Mouse (Mus musculus) hindbrain, embryonic 15.5 days (tissue): ENCODE measurements at regions not wholly inside any gene's neighbourhood (a gene's known extent, or its start where the extent isn't known, plus 50 kb on each side); places are given as distances from the start of the nearest gene placed in this dataset.

Source experiments
- ATAC-seq: fragments of 200-750 bp; cut with Nextera tagmentation; 2 replicates; pipeline ENCODE4 v1.8.0; 2017; ENCODE audit warnings: low read depth, moderate number of reproducible peaks, moderate TSS enrichment; ENCODE audit not compliant: low FRiP score
- H3K27ac ChIP-seq: fragments of 300-500 bp; sonication (generic); replicated peaks from 2 replicates; pipeline ENCODE4 v1.5.1; 2015; ENCODE audit warnings: mild to moderate bottlenecking, inconsistent platforms
- H3K27me3 ChIP-seq: fragments of 300-500 bp; sonication (generic); 2 replicates; pipeline ENCODE4 v1.6.1; 2015; ENCODE audit warnings: control low read depth, inconsistent platforms
- H3K36me3 ChIP-seq: fragments of 300-500 bp; sonication (generic); 2 replicates; pipeline ENCODE4 v1.6.1; 2015; ENCODE audit warnings: control low read depth, inconsistent platforms
- H3K4me1 ChIP-seq: fragments of 300-500 bp; sonication (generic); replicated peaks from 2 replicates; pipeline ENCODE4 v1.6.1; 2015; ENCODE audit warnings: control low read depth, inconsistent platforms
- H3K4me2 ChIP-seq: fragments of 300-500 bp; sonication (generic); 2 replicates; pipeline ENCODE4 v1.6.1; 2015; ENCODE audit warnings: moderate library complexity, mild to moderate bottlenecking, inconsistent platforms
- H3K4me3 ChIP-seq: fragments of 300-500 bp; sonication (generic); 2 replicates; pipeline ENCODE4 v1.5.1; 2015; ENCODE audit warnings: mild to moderate bottlenecking, inconsistent platforms
- H3K9ac ChIP-seq: fragments of 300-500 bp; sonication (generic); 2 replicates; pipeline ENCODE4 v1.6.1; 2015; ENCODE audit warnings: inconsistent platforms
- H3K9me3 ChIP-seq: fragments of 300-500 bp; sonication (generic); 2 replicates; pipeline ENCODE4 v1.6.1; 2016; ENCODE audit warnings: control low read depth, inconsistent platforms
- WGBS: fragments of 180-500 bp; shearing (Covaris S2); methylation state at CpG from one replicate; pipeline ENCODE4 v1.1.7; 2015; 5-methylcytosine and 5-hydroxymethylcytosine counted together

- no peak overlapping the region for H3K4me2 ChIP-seq
- 24% methylated on average over 2 of the region's 2 CpGs for WGBS
- H3K9ac ChIP-seq = no peak overlapping the region
- no peaks in the 10 kb centered on the region for H3K27me3 ChIP-seq
- H3K4me3 ChIP-seq = no peak overlapping the region
- no peak overlapping the region for H3K27ac ChIP-seq
- H3K4me1 ChIP-seq = no peaks in the 10 kb centered on the region
- H3K36me3 ChIP-seq = no peaks in the 10 kb centered on the region
- no peaks in the 10 kb centered on the region for H3K9me3 ChIP-seq
- peak; percentile 56; the same call in 1 of the 2 replicates for ATAC-seq
Observed at GRCm38 (mm10) chr4:97132650-97133049, 50.3 kb downstream of the Gm10192 start.

- Histone ChIP-seq H3K9me3 (no peaks in the 10 kb centered on the region), H3K36me3 (no peaks in the 10 kb centered on the region), H3K4me3 (no peak overlapping the region), H3K27ac (no peak overlapping the region), H3K4me1 (no peaks in the 10 kb centered on the region), H3K4me2 (no peak overlapping the region), H3K27me3 (no peaks in the 10 kb centered on the region), H3K9ac (no peak overlapping the region)
- WGBS = 65% methylated on average over 4 of the region's 4 CpGs
- no peak for ATAC-seq
Observed at GRCm38 (mm10) chr4:97127780-97128179, 55.2 kb downstream of the Gm10192 start.

GRCm38 (mm10) chr4:97123861-97124260, 59.1 kb downstream of the Gm10192 start:
- H3K9ac ChIP-seq = no peak overlapping the region
- no peaks in the 10 kb centered on the region for H3K27me3 ChIP-seq
- H3K4me1 ChIP-seq = no peaks in the 10 kb centered on the region
- no peaks in the 10 kb centered on the region for H3K9me3 ChIP-seq
- no peak overlapping the region for H3K4me2 ChIP-seq
- 54% methylated on average over 1 of the region's 1 CpGs for WGBS
- no peak overlapping the region for H3K27ac ChIP-seq
- no peaks in the 10 kb centered on the region for H3K36me3 ChIP-seq
- no peak overlapping the region for H3K4me3 ChIP-seq
- ATAC-seq = no peak

GRCm38 (mm10) chr4:97121952-97122351, 61.0 kb downstream of the Gm10192 start:
- Histone ChIP-seq H3K27me3 (no peaks in the 10 kb centered on the region), H3K4me2 (no peak overlapping the region), H3K9me3 (no peaks in the 10 kb centered on the region), H3K27ac (no peak overlapping the region), H3K4me3 (no peak overlapping the region), H3K4me1 (no peaks in the 10 kb centered on the region), H3K9ac (no peak overlapping the region), H3K36me3 (no peaks in the 10 kb centered on the region)
- no peak for ATAC-seq
- 89% methylated on average over 2 of the region's 2 CpGs for WGBS

- no peak overlapping the region for H3K9ac ChIP-seq
- no peaks in the 10 kb centered on the region for H3K9me3 ChIP-seq
- no peak overlapping the region for H3K4me2 ChIP-seq
- H3K36me3 ChIP-seq = no peaks in the 10 kb centered on the region
- no peak for ATAC-seq
- H3K4me1 ChIP-seq = no peaks in the 10 kb centered on the region
- no peak overlapping the region for H3K27ac ChIP-seq
- H3K27me3 ChIP-seq = no peaks in the 10 kb centered on the region
- 87% methylated on average over 2 of the region's 2 CpGs for WGBS
- no peak overlapping the region for H3K4me3 ChIP-seq
Observed at GRCm38 (mm10) chr4:97119459-97119858, 63.5 kb downstream of the Gm10192 start.

- H3K36me3 ChIP-seq = no peaks in the 10 kb centered on the region
- ATAC-seq = no peak
- no peak overlapping the region for H3K4me3 ChIP-seq
- no peaks in the 10 kb centered on the region for H3K4me1 ChIP-seq
- no peaks in the 10 kb centered on the region for H3K9me3 ChIP-seq
- H3K27ac ChIP-seq = no peak overlapping the region
- no peaks in the 10 kb centered on the region for H3K27me3 ChIP-seq
- H3K9ac ChIP-seq = no peak overlapping the region
- H3K4me2 ChIP-seq = no peak overlapping the region
- WGBS = 59% methylated on average over 1 of the region's 1 CpGs
Observed at GRCm38 (mm10) chr4:97117016-97117415, 66.0 kb downstream of the Gm10192 start.

GRCm38 (mm10) chr4:97102752-97103052, 80.3 kb downstream of the Gm10192 start:
- Histone ChIP-seq H3K4me3 (no peak overlapping the region), H3K4me2 (no peak overlapping the region), H3K9ac (no peak overlapping the region), H3K9me3 (no peaks in the 10 kb centered on the region), H3K27me3 (no peaks in the 10 kb centered on the region), H3K4me1 (no peaks in the 10 kb centered on the region), H3K36me3 (no peaks in the 10 kb centered on the region), H3K27ac (no peak overlapping the region)
- 78% methylated on average over 1 of the region's 1 CpGs for WGBS
- ATAC-seq = no peak

- Histone ChIP-seq H3K9me3 (no peaks in the 10 kb centered on the region), H3K9ac (no peak overlapping the region), H3K36me3 (no peaks in the 10 kb centered on the region), H3K4me1 (no peaks in the 10 kb centered on the region), H3K4me3 (no peak overlapping the region), H3K27me3 (no peaks in the 10 kb centered on the region), H3K27ac (no peak overlapping the region), H3K4me2 (no peak overlapping the region)
- ATAC-seq = no peak
Observed at GRCm38 (mm10) chr4:97101911-97102751, 80.8 kb downstream of the Gm10192 start.

GRCm38 (mm10) chr4:97099721-97100120, 83.2 kb downstream of the Gm10192 start:
- 80% methylated on average over 3 of the region's 3 CpGs for WGBS
- H3K9ac ChIP-seq = no peak overlapping the region

GRCm38 (mm10) chr4:97093576-97093975, 89.4 kb downstream of the Gm10192 start:
- 81% methylated on average over 3 of the region's 3 CpGs for WGBS
- no peak overlapping the region for H3K4me3 ChIP-seq
- ATAC-seq = no peak
- no peaks in the 10 kb centered on the region for H3K27me3 ChIP-seq
- no peak overlapping the region for H3K27ac ChIP-seq
- no peaks in the 10 kb centered on the region for H3K4me1 ChIP-seq
- H3K9me3 ChIP-seq = no peaks in the 10 kb centered on the region
- H3K9ac ChIP-seq = no peak overlapping the region
- no peak overlapping the region for H3K4me2 ChIP-seq
- no peaks in the 10 kb centered on the region for H3K36me3 ChIP-seq

More at GRCm38 (mm10) chr4:97099721-97100120, 83.2 kb downstream of the Gm10192 start:
- Histone ChIP-seq H3K4me3 (no peak overlapping the region), H3K27me3 (no peaks in the 10 kb centered on the region), H3K4me2 (no peak overlapping the region), H3K27ac (no peak overlapping the region), H3K9me3 (no peaks in the 10 kb centered on the region), H3K4me1 (no peaks in the 10 kb centered on the region), H3K36me3 (no peaks in the 10 kb centered on the region)
- ATAC-seq = no peak

GRCm38 (mm10) chr4:97050735-97051134, 132.2 kb downstream of the Gm10192 start:
- no peak overlapping the region for H3K4me3 ChIP-seq
- 80% methylated on average over 6 of the region's 6 CpGs for WGBS
- no peak for ATAC-seq

GRCm38 (mm10) chr4:97049045-97049674, 133.8 kb downstream of the Gm10192 start:
- Histone ChIP-seq H3K27ac (no peak overlapping the region), H3K4me3 (no peak overlapping the region), H3K36me3 (no peaks in the 10 kb centered on the region), H3K4me2 (no peak overlapping the region), H3K4me1 (no peaks in the 10 kb centered on the region), H3K27me3 (no peaks in the 10 kb centered on the region), H3K9ac (no peak overlapping the region), H3K9me3 (no peaks in the 10 kb centered on the region)
- ATAC-seq = no peak
- WGBS = 52% methylated on average over 4 of the region's 4 CpGs

More at GRCm38 (mm10) chr4:97050735-97051134, 132.2 kb downstream of the Gm10192 start:
- H3K27ac ChIP-seq = no peak overlapping the region
- no peak overlapping the region for H3K4me2 ChIP-seq
- H3K36me3 ChIP-seq = no peaks in the 10 kb centered on the region
- no peaks in the 10 kb centered on the region for H3K9me3 ChIP-seq
- H3K4me1 ChIP-seq = no peaks in the 10 kb centered on the region
- H3K27me3 ChIP-seq = no peaks in the 10 kb centered on the region
- H3K9ac ChIP-seq = no peak overlapping the region
